Mouse (Mus musculus): ENCODE data around the gene Rpia.

DNA sequence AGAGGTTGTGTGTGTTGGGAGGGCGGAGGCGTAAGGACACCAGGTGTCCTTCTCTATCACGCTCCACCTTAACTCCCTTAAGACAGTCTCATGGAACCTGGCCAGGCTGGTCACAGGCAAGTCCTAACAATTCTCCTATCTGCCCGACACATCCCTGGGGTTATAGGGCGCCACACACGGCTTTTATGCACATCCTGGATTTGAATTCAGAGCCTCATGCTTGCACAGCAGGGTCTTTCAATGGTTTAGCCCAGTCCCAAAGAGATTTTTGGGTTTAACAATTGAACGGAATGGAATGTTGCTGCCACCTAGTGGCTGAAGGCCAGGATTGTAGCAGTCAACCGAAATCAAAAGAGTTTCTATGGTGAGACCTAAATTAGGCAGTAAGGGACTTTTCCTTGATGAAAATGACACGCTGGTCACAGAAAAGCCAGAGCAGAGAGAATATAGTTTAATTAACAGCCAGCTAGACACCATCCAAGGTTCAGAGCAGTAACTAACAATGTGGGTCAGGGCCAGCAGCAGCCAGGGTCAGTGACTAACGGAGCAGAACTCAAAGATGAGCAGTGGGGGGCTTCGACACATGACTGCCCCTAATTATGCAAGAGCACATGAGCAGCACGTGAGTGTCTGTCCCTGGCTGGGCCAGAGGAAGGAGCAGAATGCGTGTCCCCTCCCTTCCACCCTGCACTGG lies 13.9 kb upstream of the Rpia start:
- TF ChIP-seq POLR2A (IDR thresholded peaks at IDR 0.05; ENCODE audit: insufficient read depth, low read depth, low read length): no peak
- peak; percentile 28; the same call in 1 of the 2 replicates for TF ChIP-seq CTCF (IDR thresholded peaks at IDR 0.05; ENCODE audit: insufficient read depth, low read depth, low read length)

Measured in olfactory bulb, adult 2 months (tissue).